Mouse (Mus musculus) megakaryocyte, embryonic 14.5 days (primary cell): ENCODE results near the gene Nkx1-2. TPM values are rescaled to one million over a fixed set of nuclear protein-coding genes. Genes with fewer than 3 reads are reported as not detected.

Experiments used
- H3K27me3 ChIP-seq: replicated peaks from 2 replicates; pipeline ENCODE3; 2012; ENCODE audit warnings: inconsistent platforms
- H3K36me3 ChIP-seq: replicated peaks from 2 replicates; pipeline ENCODE3; 2012; ENCODE audit warnings: low read length, inconsistent platforms, mixed read lengths
- H3K4me1 ChIP-seq: 2 replicates; pipeline ENCODE4 v1.6.1; 2012; ENCODE audit warnings: inconsistent platforms
- H3K4me3 ChIP-seq: replicated peaks from 2 replicates; pipeline ENCODE3; 2012; ENCODE audit warnings: moderate library complexity, mild to moderate bottlenecking, inconsistent platforms
- H3K9me3 ChIP-seq: 2 replicates; pipeline ENCODE4 v1.6.1; 2012; ENCODE audit warnings: inconsistent platforms
- FLI1 ChIP-seq: IDR thresholded peaks from 2 replicates; pipeline ENCODE4 v1.6.1; 2012; ENCODE audit warnings: low read length, inconsistent platforms, mixed read lengths
- GATA1 ChIP-seq: IDR thresholded peaks from 3 replicates; pipeline ENCODE4 v1.6.1; 2012; ENCODE audit warnings: mixed read lengths, low read length, inconsistent platforms, borderline replicate concordance
- polyA plus RNA-seq: library from polyadenylated mRNA; stranded (reverse); fragments of >175 nt; gene quantifications from 2 replicates; pipeline ENCODE4 v1.2.3, GENCODE M21; 2012; ENCODE audit warnings: low replicate concordance; ENCODE audit not compliant: insufficient read depth

Gene Nkx1-2
- polyA plus RNA-seq, 1 experiment: not detected

GRCm38 (mm10) chr7:132589610-132590009 is 9.8 kb downstream of the Nkx1-2 start:
- H3K4me1 ChIP-seq: no peaks in the 10 kb centered on the region
- H3K36me3 ChIP-seq: no peaks in the 10 kb centered on the region
- H3K9me3 ChIP-seq: no peaks in the 10 kb centered on the region
- TF ChIP-seq GATA1 (no peak), FLI1 (no peak)
- H3K27me3 ChIP-seq: peaks cover 49% of the 10 kb centered on the region
- no peak overlapping the region for H3K4me3 ChIP-seq

- H3K4me3 ChIP-seq: no peak overlapping the region
- no peaks in the 10 kb centered on the region for H3K36me3 ChIP-seq
- peaks cover 9% of the 10 kb centered on the region for H3K9me3 ChIP-seq
- no peaks in the 10 kb centered on the region for H3K4me1 ChIP-seq
- TF ChIP-seq GATA1: no peak
- no peak for TF ChIP-seq FLI1
- peaks cover 47% of the 10 kb centered on the region for H3K27me3 ChIP-seq
Observed at GRCm38 (mm10) chr7:132587167-132587566, 12.3 kb downstream of the Nkx1-2 start.

GRCm38 (mm10) chr7:132585695-132586491 is 13.5 kb downstream of the Nkx1-2 start:
- H3K36me3 ChIP-seq: no peaks in the 10 kb centered on the region
- H3K9me3 ChIP-seq: peaks cover 9% of the 10 kb centered on the region
- H3K4me1 ChIP-seq: no peaks in the 10 kb centered on the region
- peaks cover 40% of the 10 kb centered on the region for H3K27me3 ChIP-seq
- TF ChIP-seq FLI1: no peak
- no peak for TF ChIP-seq GATA1
- H3K4me3 ChIP-seq: no peak overlapping the region

GRCm38 (mm10) chr7:132581441-132581840 is 18.0 kb downstream of the Nkx1-2 start:
- Histone ChIP-seq H3K27me3 (peaks cover 49% of the 10 kb centered on the region), H3K9me3 (peaks cover 9% of the 10 kb centered on the region), H3K4me1 (peaks cover 7% of the 10 kb centered on the region), H3K36me3 (no peaks in the 10 kb centered on the region), H3K4me3 (no peak overlapping the region)
- no peak for TF ChIP-seq GATA1
- no peak for TF ChIP-seq FLI1

- Histone ChIP-seq H3K4me3 (no peak overlapping the region), H3K36me3 (no peaks in the 10 kb centered on the region), H3K4me1 (peaks cover 9% of the 10 kb centered on the region), H3K9me3 (peaks cover 9% of the 10 kb centered on the region), H3K27me3 (peaks cover 49% of the 10 kb centered on the region)
- no peak for TF ChIP-seq FLI1
- no peak for TF ChIP-seq GATA1
Observed at GRCm38 (mm10) chr7:132580511-132580910, 18.9 kb downstream of the Nkx1-2 start.

- Histone ChIP-seq H3K4me3 (peak overlapping the region; percentile 99), H3K4me1 (peaks cover 37% of the 10 kb centered on the region), H3K27me3 (peaks cover 28% of the 10 kb centered on the region), H3K9me3 (no peaks in the 10 kb centered on the region), H3K36me3 (no peaks in the 10 kb centered on the region)
- TF ChIP-seq FLI1: no peak
- no peak for TF ChIP-seq GATA1
Observed at GRCm38 (mm10) chr7:132576891-132577290, 22.5 kb downstream of the Nkx1-2 start.

- H3K36me3 ChIP-seq: no peaks in the 10 kb centered on the region
- peaks cover 44% of the 10 kb centered on the region for H3K4me1 ChIP-seq
- TF ChIP-seq FLI1: no peak
- no peak for TF ChIP-seq GATA1
- H3K4me3 ChIP-seq: peak within 1 kb of the TSS; percentile 99
- H3K9me3 ChIP-seq: no peaks in the 10 kb centered on the region
- H3K27me3 ChIP-seq: peaks cover 26% of the 10 kb centered on the region
Observed at GRCm38 (mm10) chr7:132576116-132576650, 23.3 kb downstream of the Nkx1-2 start, which contains the start of gene Oat. Oat (minus strand) TSS chr7:132576398.

- no peaks in the 10 kb centered on the region for H3K36me3 ChIP-seq
- TF ChIP-seq GATA1 (no peak), FLI1 (no peak)
- H3K4me3 ChIP-seq: peak overlapping the region; percentile 99
- peaks cover 22% of the 10 kb centered on the region for H3K27me3 ChIP-seq
- H3K4me1 ChIP-seq: peaks cover 46% of the 10 kb centered on the region
- H3K9me3 ChIP-seq: no peaks in the 10 kb centered on the region
Observed at GRCm38 (mm10) chr7:132575623-132576022, 23.8 kb downstream of the Nkx1-2 start.

GRCm38 (mm10) chr7:132574646-132575045 is 24.8 kb downstream of the Nkx1-2 start:
- no peak for TF ChIP-seq FLI1
- TF ChIP-seq GATA1: no peak
- no peaks in the 10 kb centered on the region for H3K9me3 ChIP-seq
- peaks cover 13% of the 10 kb centered on the region for H3K27me3 ChIP-seq
- no peak overlapping the region for H3K4me3 ChIP-seq
- H3K36me3 ChIP-seq: peaks cover 9% of the 10 kb centered on the region
- peaks cover 55% of the 10 kb centered on the region for H3K4me1 ChIP-seq

GRCm38 (mm10) chr7:132573205-132573604 is 26.2 kb downstream of the Nkx1-2 start:
- peaks cover 23% of the 10 kb centered on the region for H3K36me3 ChIP-seq
- no peaks in the 10 kb centered on the region for H3K9me3 ChIP-seq
- H3K4me1 ChIP-seq: peaks cover 68% of the 10 kb centered on the region
- peaks cover 5% of the 10 kb centered on the region for H3K27me3 ChIP-seq
- no peak overlapping the region for H3K4me3 ChIP-seq
- TF ChIP-seq GATA1 (no peak), FLI1 (no peak)

GRCm38 (mm10) chr7:132572738-132573137 is 26.7 kb downstream of the Nkx1-2 start:
- peaks cover 28% of the 10 kb centered on the region for H3K36me3 ChIP-seq
- no peaks in the 10 kb centered on the region for H3K9me3 ChIP-seq
- H3K4me1 ChIP-seq: peaks cover 68% of the 10 kb centered on the region
- H3K27me3 ChIP-seq: peaks cover under 1% of the 10 kb centered on the region
- H3K4me3 ChIP-seq: no peak overlapping the region
- no peak for TF ChIP-seq FLI1
- no peak for TF ChIP-seq GATA1
